Mouse (Mus musculus) granulocyte monocyte progenitor cell, adult 5-6 weeks (primary cell): ENCODE measurements around the gene Ubr4. TPM values are rescaled to one million over a fixed set of nuclear protein-coding genes. Genes with fewer than 3 reads are reported as not detected.

ENCODE experiments used
- ATAC-seq: replicated peaks from 2 replicates; pipeline ENCODE4 v1.8.0; 2016; ENCODE audit warnings: mild to moderate bottlenecking, moderate TSS enrichment, inconsistent platforms; ENCODE audit not compliant: poor library complexity, severe bottlenecking
- total RNA-seq, 2 experiments: library from RNA; stranded (forward) in 1 of 2; stranded (reverse) in 1 of 2; fragments of 200-712, 200-1000 nt in 1 of 2; fragments of >200 nt in 1 of 2; fragmentation: Nextera tagmentation in 1 of 2; gene quantifications; 2 replicates each; pipeline ENCODE4 v1.2.3; 2014 to 2017

Gene Ubr4
- total RNA-seq, 2 experiments from 2014 or later = 47.2 to 91.4 TPM

DNA sequence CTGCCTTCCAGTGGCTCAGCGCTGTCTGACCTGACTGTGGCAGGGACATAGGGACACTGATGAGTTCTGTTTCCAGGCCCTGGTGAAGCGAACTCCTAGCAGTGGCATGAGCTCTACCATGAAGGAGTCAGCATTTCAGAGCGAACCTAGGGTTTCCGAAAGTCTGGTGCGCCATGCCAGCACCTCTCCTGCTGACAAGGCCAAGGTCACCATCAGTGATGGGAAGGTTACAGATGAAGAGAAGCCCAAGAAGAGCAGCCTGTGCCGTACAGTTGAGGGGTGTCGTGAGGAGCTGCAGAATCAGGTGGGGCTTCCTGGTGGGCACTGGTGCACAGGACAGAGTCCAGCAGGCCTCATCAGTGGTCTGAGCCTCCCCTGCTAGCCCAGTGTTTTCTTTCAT is 69.2 kb downstream of the Ubr4 start:
- no peak for ATAC-seq

GRCm38 (mm10) chr4:139422409-139422808 is 70.0 kb downstream of the Ubr4 start:
- no peak for ATAC-seq

- no peak for ATAC-seq
These were observed 70.9 kb downstream of the Ubr4 start for GRCm38 (mm10) chr4:139423270-139423669.

- peak; percentile 98 for ATAC-seq
These were observed 77.8 kb downstream of the Ubr4 start for GRCm38 (mm10) chr4:139430176-139430575.

DNA sequence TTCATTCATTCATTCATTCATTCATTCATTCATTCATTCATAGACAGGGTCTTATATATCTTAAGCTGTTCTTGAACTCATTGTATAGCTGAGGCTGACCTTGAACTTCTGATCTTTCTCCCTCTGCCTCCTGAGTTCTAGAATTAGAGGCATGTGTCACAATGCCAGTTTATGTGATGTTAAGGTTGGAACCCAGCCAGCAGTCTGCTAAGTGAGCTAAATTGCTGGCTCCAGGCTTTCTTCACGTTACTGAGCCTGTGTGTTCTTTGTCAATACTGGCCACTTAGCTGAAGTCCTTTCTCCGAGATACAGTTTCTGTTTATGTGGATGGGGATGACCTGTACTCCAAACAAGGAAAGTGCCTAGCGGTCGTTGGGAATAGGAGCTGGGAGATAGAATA is 78.5 kb downstream of the Ubr4 start:
- ATAC-seq = no peak

DNA sequence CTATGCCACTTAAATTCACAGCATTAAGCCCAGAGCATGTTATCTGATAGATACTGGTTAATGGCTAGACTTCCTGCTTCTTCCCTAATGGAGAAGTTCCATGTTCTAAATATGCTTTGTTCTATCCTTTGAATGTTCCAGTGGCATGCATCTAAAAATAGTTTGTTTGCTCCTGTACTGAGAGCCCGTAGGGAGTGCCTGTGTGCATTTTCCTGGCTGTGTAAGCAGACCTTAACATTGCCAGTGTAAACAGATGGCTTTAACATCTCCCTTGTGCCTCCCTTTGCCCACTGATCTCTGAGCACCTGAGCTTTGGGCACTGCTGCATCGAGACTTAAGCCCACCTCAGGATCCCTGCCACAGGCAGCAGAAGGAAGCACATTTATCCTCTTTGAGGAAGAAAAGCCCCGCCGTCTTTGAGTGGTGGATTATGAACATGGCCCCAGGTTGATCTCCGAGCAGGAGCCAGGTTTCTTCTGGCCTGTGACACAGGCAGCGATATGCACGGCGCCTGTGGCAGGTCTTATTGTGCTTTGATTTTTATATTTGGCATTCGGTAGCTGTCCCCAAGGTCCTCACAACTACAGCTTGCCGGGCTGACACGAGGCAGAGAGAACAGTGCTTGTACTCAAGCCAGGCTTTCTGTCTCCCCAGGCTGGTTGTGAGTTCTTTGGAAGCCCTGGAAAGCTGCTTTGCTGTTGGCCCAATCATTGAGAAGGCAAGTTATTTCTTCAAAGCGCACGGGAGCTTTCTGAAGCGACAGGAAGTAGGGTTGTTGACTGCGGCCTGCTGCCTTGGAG is 80.8 kb downstream of the Ubr4 start:
- no peak for ATAC-seq

- ATAC-seq = no peak
These were observed 88.8 kb downstream of the Ubr4 start for GRCm38 (mm10) chr4:139441244-139441643.

DNA sequence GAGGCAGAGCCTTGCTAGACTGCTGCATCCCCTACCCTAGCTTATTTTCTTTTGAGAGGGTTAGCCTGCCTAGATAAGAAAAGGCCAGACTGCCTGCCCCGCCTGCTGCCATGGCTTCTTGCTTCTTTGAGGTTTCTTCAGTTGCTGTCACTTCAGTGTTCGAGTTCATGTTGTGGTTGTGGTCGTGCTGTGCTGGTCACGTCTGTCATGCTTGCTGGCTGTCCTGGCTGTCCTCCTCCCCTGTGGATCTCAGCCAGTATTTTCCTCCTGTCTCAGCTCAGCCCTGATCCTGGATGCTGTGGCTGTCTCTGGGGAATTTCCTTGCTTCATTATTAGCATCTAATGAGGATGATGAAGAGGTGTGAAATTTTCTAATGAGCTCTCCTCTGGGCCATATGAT is 89.4 kb downstream of the Ubr4 start:
- ATAC-seq = no peak

DNA sequence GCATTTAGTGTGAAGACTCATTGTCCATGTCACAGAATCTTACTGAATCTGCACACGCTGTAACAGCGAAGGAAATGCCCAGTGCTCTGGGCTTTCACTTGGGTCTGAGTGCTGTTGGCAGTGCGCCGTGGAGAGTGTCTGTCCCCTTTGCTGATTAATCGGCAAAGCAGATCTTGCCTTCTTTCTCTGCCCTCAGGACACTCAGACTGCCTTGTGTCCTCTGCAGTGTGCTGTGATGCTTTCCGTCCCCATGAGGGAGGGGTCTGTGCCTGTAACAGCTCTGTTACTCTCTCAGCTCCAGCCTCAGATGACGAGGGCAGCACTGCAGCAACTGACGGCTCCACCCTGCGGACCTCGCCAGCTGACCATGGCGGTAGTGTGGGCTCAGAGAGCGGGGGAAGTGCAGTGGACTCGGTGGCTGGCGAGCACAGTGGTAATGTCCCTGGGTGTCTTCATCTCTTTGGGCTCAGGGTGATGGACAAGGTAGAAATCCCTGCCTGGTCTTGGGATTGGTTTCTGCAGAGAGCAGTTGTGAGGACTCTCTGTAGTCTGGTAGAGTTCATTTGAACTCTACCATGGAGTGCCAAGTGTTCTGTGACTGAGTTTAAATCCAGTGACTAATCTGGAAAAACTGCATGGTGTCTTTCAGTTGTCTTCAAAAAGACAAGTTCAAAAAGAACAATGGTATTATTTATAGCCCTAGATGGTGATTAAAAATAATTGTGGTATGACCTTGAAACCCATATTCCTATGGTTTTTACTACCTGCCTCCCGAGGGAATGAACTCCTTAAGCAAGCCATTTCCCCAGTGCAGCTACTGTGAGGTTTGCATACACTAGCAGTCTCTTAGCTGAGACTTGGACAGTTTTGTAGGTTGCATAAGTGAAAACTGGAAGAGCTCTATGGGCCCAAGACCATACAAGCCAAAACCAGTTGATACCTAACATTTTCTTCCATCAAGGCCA is 90.3 kb downstream of the Ubr4 start:
- no peak for ATAC-seq

GRCm38 (mm10) chr4:139444315-139444714 is 91.9 kb downstream of the Ubr4 start:
- no peak for ATAC-seq

DNA sequence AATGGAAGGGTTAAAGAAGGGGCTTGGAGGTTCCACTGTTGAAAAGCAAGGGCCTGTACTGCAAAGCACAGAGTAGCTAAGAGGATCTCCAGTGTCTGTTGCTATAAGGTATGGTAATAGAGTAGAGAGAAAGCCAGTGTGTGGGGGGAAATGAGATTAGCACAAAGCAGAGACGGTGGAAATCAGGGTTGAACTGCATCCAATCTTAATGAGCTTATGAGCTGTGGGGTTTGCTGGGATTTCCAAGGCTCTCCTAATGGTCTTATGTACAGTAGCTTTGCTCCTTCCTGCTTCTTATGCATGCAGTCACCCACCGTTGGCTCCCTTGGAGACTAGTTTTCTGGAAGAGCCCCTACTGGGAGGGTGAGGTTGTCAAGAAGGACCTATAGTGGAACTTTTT is 93.8 kb downstream of the Ubr4 start:
- no peak for ATAC-seq

GRCm38 (mm10) chr4:139446731-139447675 is 94.6 kb downstream of the Ubr4 start:
- no peak for ATAC-seq

- no peak for ATAC-seq
These were observed 100.7 kb downstream of the Ubr4 start for GRCm38 (mm10) chr4:139452944-139453700.

DNA sequence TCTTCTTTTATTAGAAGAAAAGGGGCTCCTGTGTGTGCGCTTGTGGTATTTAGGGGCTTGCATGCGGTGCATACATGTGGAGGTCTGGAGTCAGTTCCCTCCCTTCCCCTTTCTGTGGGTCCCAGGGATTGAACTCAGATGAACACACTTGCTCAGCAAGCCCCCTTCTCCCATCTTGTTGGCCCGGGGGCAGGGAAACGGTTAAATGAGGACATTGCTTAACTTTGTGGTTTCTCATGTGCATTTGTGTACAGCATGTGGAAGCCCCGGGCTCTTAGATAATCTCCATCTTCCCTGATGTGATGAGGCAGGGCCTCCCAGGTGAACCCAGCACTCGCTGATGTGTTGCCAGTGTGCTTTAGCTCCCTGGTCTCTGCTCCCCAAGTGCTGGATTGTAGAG is 101.9 kb downstream of the Ubr4 start:
- peak; percentile 77 for ATAC-seq

- no peak for ATAC-seq
These were observed 107.6 kb downstream of the Ubr4 start for GRCm38 (mm10) chr4:139459970-139460369.

DNA sequence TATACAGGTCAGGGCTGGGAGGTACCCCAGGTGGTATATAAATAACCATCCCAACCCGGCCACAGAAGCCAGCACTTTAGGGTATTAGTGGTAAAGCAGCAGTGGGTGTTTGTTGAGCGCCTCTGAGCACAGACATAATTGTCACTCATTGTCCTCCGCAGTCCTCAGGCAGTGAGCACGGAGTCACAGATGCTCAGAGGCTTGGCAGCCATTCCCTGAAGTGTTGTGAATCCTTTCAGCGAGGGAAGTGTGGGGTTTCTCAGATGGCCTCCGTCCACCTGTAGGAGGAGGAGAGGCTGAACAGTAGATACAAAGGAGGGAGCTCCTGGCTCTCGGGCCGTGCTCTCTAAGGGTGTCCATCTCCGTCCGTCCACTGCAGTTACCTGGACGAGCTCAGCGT is 111.8 kb downstream of the Ubr4 start:
- no peak for ATAC-seq

- ATAC-seq = no peak
These were observed 114.1 kb downstream of the Ubr4 start for GRCm38 (mm10) chr4:139466541-139466940.

DNA sequence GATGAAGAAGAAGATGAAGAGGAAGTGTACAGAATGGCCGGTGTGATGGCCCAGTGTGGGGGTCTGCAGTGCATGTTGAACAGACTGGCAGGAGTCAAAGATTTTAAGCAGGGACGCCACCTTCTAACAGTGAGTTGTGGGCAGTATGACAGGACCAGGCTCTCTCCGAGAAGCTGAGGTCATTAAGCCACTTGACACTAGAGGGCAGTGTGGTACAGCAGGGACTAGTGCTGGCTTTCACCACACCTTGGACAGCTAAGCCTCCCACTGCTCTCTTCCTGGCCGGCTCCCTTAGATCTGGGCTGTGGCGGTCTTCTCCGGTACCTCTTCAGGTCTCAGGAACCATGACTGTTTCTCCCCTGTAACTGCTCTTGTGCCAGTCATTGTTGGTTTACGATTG is 117.8 kb downstream of the Ubr4 start:
- peak; percentile 88 for ATAC-seq
